Mouse (Mus musculus): ENCODE measurements around the gene Cma1. TPM values are rescaled to one million over a fixed set of nuclear protein-coding genes. Genes with fewer than 3 reads are reported as not detected.

Cma1 gene
- polyA plus RNA-seq, 1 experiment, result not detected

DNA sequence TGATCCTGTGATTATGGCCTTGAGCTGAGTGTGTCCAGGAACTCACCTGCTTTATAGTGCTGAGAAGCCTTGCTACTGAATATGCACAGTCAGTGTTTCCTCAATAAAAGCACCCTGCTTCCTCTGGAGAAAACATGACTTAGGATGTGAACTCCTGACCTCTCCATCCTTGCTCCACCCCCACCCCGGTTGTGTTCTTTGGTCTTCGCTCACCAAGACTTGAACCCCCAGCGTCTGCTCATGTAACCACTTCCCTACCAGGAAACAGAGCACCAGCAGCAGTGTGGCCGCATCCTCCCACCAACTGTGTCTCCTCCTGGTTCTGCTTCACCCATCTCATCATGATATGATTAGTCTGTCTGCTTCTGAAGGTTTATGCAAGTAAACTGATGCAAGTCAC is 31.1 kb downstream of the Cma1 start:
- 47% methylated on average over 4 of the region's 4 CpGs for WGBS
- TF ChIP-seq POLR2A (IDR thresholded peaks at IDR 0.05; ENCODE audit: low read depth, low read length), result no peak
- TF ChIP-seq CTCF (IDR thresholded peaks at IDR 0.05; ENCODE audit: extremely low read depth, insufficient read length, insufficient replicate concordance, low read depth, low read length), result no peak
- no peak overlapping the region for H3K4me3 ChIP-seq (ENCODE audit: low read depth, low read length)

GRCm38 (mm10) chr14:55905518-55905917 is 39.0 kb downstream of the Cma1 start:
- 7% methylated on average over 1 of the region's 1 CpGs for WGBS
- Histone ChIP-seq H3K36me3 (ENCODE audit: control insufficient read depth, insufficient read depth, low read length) (no peaks in the 10 kb centered on the region), H3K4me1 (ENCODE audit: control insufficient read depth, insufficient read depth, insufficient read length, low read length) (peaks cover 3% of the 10 kb centered on the region; the same call in 1 of the 2 replicates), H3K27me3 (ENCODE audit: control insufficient read depth, insufficient read depth, low read length) (no peaks in the 10 kb centered on the region; the same call in 1 of the 2 replicates), H3K27ac (ENCODE audit: insufficient read depth, low read depth, low read length) (no peak overlapping the region), H3K4me3 (ENCODE audit: low read depth, low read length) (no peak overlapping the region)
- TF ChIP-seq CTCF (IDR thresholded peaks at IDR 0.05; ENCODE audit: extremely low read depth, insufficient read length, insufficient replicate concordance, low read depth, low read length), result no peak
- TF ChIP-seq POLR2A (IDR thresholded peaks at IDR 0.05; ENCODE audit: low read depth, low read length), result no peak

More for the DNA sequence above, 31.1 kb downstream of the Cma1 start:
- no peaks in the 10 kb centered on the region for H3K4me1 ChIP-seq (ENCODE audit: control insufficient read depth, insufficient read depth, insufficient read length, low read length)
- H3K27me3 ChIP-seq (ENCODE audit: control insufficient read depth, insufficient read depth, low read length), result no peaks in the 10 kb centered on the region
- H3K27ac ChIP-seq (ENCODE audit: insufficient read depth, low read depth, low read length), result no peak overlapping the region
- no peaks in the 10 kb centered on the region for H3K36me3 ChIP-seq (ENCODE audit: control insufficient read depth, insufficient read depth, low read length)

DNA sequence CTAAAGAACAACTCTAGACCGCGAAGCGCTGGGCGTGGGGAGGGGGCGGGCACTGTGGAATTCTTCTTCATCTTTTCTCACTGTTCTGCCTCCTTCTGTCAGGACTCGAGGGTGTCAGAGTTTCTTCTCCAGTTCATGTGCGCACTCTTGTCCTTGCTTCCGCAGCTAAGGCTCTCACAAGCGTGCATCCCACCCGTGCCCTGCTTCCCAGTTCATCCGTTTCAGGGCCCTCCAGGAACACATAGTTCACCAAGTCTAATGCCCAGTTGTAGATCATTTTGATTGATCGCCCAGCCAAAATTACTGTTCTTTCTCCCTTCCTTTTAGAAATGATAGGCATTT is 44.1 kb downstream of the Cma1 start:
- Histone ChIP-seq H3K36me3 (ENCODE audit: control insufficient read depth, insufficient read depth, low read length) (peaks cover 18% of the 10 kb centered on the region), H3K27ac (ENCODE audit: insufficient read depth, low read depth, low read length) (peak overlapping the region; percentile 32), H3K27me3 (ENCODE audit: control insufficient read depth, insufficient read depth, low read length) (no peaks in the 10 kb centered on the region), H3K4me1 (ENCODE audit: control insufficient read depth, insufficient read depth, insufficient read length, low read length) (peaks cover 10% of the 10 kb centered on the region; the same call in 1 of the 2 replicates), H3K4me3 (ENCODE audit: low read depth, low read length) (peak overlapping the region; percentile 64)
- no peak for TF ChIP-seq CTCF (IDR thresholded peaks at IDR 0.05; ENCODE audit: extremely low read depth, insufficient read length, insufficient replicate concordance, low read depth, low read length)
- TF ChIP-seq POLR2A (IDR thresholded peaks at IDR 0.05; ENCODE audit: low read depth, low read length), result 0 out of 2 replicates have a peak, but pooled peaks have one; percentile 6
- 4% methylated on average over 12 of the region's 12 CpGs for WGBS

GRCm38 (mm10) chr14:55899701-55900413 is 44.6 kb downstream of the Cma1 start, which contains the start of gene Sdr39u1:
Gene Sdr39u1, minus strand, starts transcription at chr14:55900293.
- 2% methylated on average over 39 of the region's 39 CpGs for WGBS
- Histone ChIP-seq H3K27ac (ENCODE audit: insufficient read depth, low read depth, low read length) (peak within 1 kb of the TSS; percentile 41), H3K36me3 (ENCODE audit: control insufficient read depth, insufficient read depth, low read length) (peaks cover 23% of the 10 kb centered on the region), H3K4me1 (ENCODE audit: control insufficient read depth, insufficient read depth, insufficient read length, low read length) (peaks cover 10% of the 10 kb centered on the region; the same call in 1 of the 2 replicates), H3K27me3 (ENCODE audit: control insufficient read depth, insufficient read depth, low read length) (no peaks in the 10 kb centered on the region), H3K4me3 (ENCODE audit: low read depth, low read length) (peak within 1 kb of the TSS; percentile 64)
- no peak for TF ChIP-seq CTCF (IDR thresholded peaks at IDR 0.05; ENCODE audit: extremely low read depth, insufficient read length, insufficient replicate concordance, low read depth, low read length)
- TF ChIP-seq POLR2A (IDR thresholded peaks at IDR 0.05; ENCODE audit: low read depth, low read length), result peak; percentile 73

DNA sequence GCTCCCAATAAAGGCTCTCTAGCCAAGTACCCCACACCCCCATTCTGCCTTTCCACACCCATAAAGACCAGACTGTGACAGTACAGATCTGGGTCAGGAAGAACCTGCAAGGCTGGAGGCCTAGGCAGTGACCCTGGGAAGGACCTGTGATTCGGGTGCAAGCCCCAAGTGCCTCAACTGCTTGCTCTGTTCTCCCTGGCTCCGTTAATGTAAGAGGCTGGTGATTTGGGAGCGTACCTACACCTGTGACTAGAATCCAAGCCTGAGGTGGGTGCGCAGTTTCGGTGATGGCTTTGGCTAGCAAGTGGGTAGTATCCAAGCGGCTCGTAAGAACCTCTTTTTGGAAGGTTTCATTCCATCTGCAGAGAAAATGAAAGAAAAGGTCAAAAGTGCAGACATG is 45.5 kb downstream of the Cma1 start:
- Histone ChIP-seq H3K36me3 (ENCODE audit: control insufficient read depth, insufficient read depth, low read length) (peaks cover 32% of the 10 kb centered on the region), H3K4me1 (ENCODE audit: control insufficient read depth, insufficient read depth, insufficient read length, low read length) (peaks cover 10% of the 10 kb centered on the region; the same call in 1 of the 2 replicates), H3K27ac (ENCODE audit: insufficient read depth, low read depth, low read length) (no peak overlapping the region), H3K4me3 (ENCODE audit: low read depth, low read length) (no peak overlapping the region), H3K27me3 (ENCODE audit: control insufficient read depth, insufficient read depth, low read length) (no peaks in the 10 kb centered on the region)
- 90% methylated on average over 7 of the region's 7 CpGs for WGBS
- TF ChIP-seq POLR2A (IDR thresholded peaks at IDR 0.05; ENCODE audit: low read depth, low read length), result no peak
- no peak for TF ChIP-seq CTCF (IDR thresholded peaks at IDR 0.05; ENCODE audit: extremely low read depth, insufficient read length, insufficient replicate concordance, low read depth, low read length)

DNA sequence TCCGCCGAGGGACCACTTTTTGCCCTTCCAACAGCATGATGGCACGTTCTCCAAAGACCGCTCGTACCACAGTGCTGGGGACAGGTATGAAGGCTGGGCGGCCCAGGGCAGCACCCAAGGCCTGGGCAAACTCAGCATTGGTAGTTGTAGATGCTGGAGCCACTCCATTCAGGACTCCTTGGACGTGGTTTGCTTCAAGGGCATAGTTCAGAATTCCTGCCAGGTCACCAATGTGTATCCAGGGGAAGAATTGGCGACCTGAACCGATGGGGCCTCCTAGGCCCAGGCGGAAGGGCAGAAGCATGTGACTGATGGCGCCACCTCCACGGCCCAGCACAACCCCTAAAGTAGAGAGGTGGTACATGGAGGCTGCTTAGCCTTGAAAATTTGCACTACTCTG is 46.8 kb downstream of the Cma1 start:
- TF ChIP-seq POLR2A (IDR thresholded peaks at IDR 0.05; ENCODE audit: low read depth, low read length) (no peak), CTCF (IDR thresholded peaks at IDR 0.05; ENCODE audit: extremely low read depth, insufficient read length, insufficient replicate concordance, low read depth, low read length) (no peak)
- no peak overlapping the region for H3K27ac ChIP-seq (ENCODE audit: insufficient read depth, low read depth, low read length)
- H3K4me3 ChIP-seq (ENCODE audit: low read depth, low read length), result no peak overlapping the region
- no peaks in the 10 kb centered on the region for H3K27me3 ChIP-seq (ENCODE audit: control insufficient read depth, insufficient read depth, low read length)
- 90% methylated on average over 12 of the region's 12 CpGs for WGBS
- H3K36me3 ChIP-seq (ENCODE audit: control insufficient read depth, insufficient read depth, low read length), result peaks cover 40% of the 10 kb centered on the region
- H3K4me1 ChIP-seq (ENCODE audit: control insufficient read depth, insufficient read depth, insufficient read length, low read length), result peaks cover 10% of the 10 kb centered on the region; the same call in 1 of the 2 replicates

Other genes with a start within 250 kb of the Cma1 start
- 0.62 and 0.89 TPM in 2 replicates for gene Tgm1, start 230.7 kb downstream of the Cma1 start, polyA plus RNA-seq (2012; rRNA removed)
- gene Rabggta, start 222.4 kb downstream of the Cma1 start, polyA plus RNA-seq (2012; rRNA removed), result 28.1 and 43.5 TPM in 2 replicates
- gene Dhrs1, start 199.0 kb downstream of the Cma1 start, polyA plus RNA-seq (2012; rRNA removed), result 217 and 223 TPM in 2 replicates
- 5.9 and 8.0 TPM in 2 replicates for gene Nop9, start 199.0 kb downstream of the Cma1 start, polyA plus RNA-seq (2012; rRNA removed)
- gene Cideb, start 186.2 kb downstream of the Cma1 start, polyA plus RNA-seq (2012; rRNA removed), result 309 and 797 TPM in 2 replicates
- gene Ltb4r2, start 183.2 kb downstream of the Cma1 start, polyA plus RNA-seq (2012; rRNA removed), result 65.3 and 90.6 TPM in 2 replicates
- gene Ltb4r1, start 178.7 kb downstream of the Cma1 start, polyA plus RNA-seq (2012; rRNA removed), result 25.3 and 26.4 TPM in 2 replicates
- 3.3 and 6.1 TPM in 2 replicates for gene Adcy4, start 160.6 kb downstream of the Cma1 start, polyA plus RNA-seq (2012; rRNA removed)
- gene Ripk3, start 155.8 kb downstream of the Cma1 start, polyA plus RNA-seq (2012; rRNA removed), result 24.7 and 42.1 TPM in 2 replicates
- gene Nfatc4, start 121.5 kb downstream of the Cma1 start, polyA plus RNA-seq (2012; rRNA removed), result 5.8 and 7.6 TPM in 2 replicates
- 1.4 and 1.8 TPM in 2 replicates for gene Nynrin, start 90.7 kb downstream of the Cma1 start, polyA plus RNA-seq (2012; rRNA removed)
- gene Cbln3, start 60.3 kb downstream of the Cma1 start, polyA plus RNA-seq (2012; rRNA removed), result 0.56 and 0.61 TPM in 2 replicates
- 12.6 and 32.7 TPM in 2 replicates for gene Khnyn, start 59.7 kb downstream of the Cma1 start, polyA plus RNA-seq (2012; rRNA removed)
- gene Sdr39u1, start 44.4 kb downstream of the Cma1 start, polyA plus RNA-seq (2012; rRNA removed), result 17.8 and 34.0 TPM in 2 replicates
- gene Cma2, start 6.3 kb upstream of the Cma1 start, polyA plus RNA-seq (2012; rRNA removed), result 0.86 TPM in 1 of 2 replicates, not detected in the other
- 3.0 and 11.6 TPM in 2 replicates for gene Mcpt1, start 73.3 kb upstream of the Cma1 start, polyA plus RNA-seq (2012; rRNA removed)
- gene Mcpt9, start 85.8 kb upstream of the Cma1 start, polyA plus RNA-seq (2012; rRNA removed), result not detected in 2 replicates
- 0.93 and 1.7 TPM in 2 replicates for gene Mcpt2, start 97.4 kb upstream of the Cma1 start, polyA plus RNA-seq (2012; rRNA removed)
- gene Mcpt4, start 117.6 kb upstream of the Cma1 start, polyA plus RNA-seq (2012; rRNA removed), result 0.14 and 0.34 TPM in 2 replicates
- not detected in 2 replicates for gene Mcpt8, start 140.6 kb upstream of the Cma1 start, polyA plus RNA-seq (2012; rRNA removed)
- gene Ctsg, start 157.9 kb upstream of the Cma1 start, polyA plus RNA-seq (2012; rRNA removed), result 0.25 TPM in 1 of 2 replicates, not detected in the other
- gene Gzme, start 175.9 kb upstream of the Cma1 start, polyA plus RNA-seq (2012; rRNA removed), result not detected in 2 replicates
- not detected in 2 replicates for gene Gzmd, start 187.9 kb upstream of the Cma1 start, polyA plus RNA-seq (2012; rRNA removed)
- gene Gzmg, start 214.9 kb upstream of the Cma1 start, polyA plus RNA-seq (2012; rRNA removed), result not detected in 2 replicates
- gene Gzmn, start 229.9 kb upstream of the Cma1 start, polyA plus RNA-seq (2012; rRNA removed), result not detected in 2 replicates

Measured in small intestine, adult 2 months (tissue).